Mouse (Mus musculus) ES-E14 (cell line): ENCODE results near the gene Sec23a. TPM values are rescaled to one million over a fixed set of nuclear protein-coding genes. Genes with fewer than 3 reads are reported as not detected.

Experiments used
- DNase-seq: peaks from one replicate; pipeline ENCODE4 v3.0.0-alpha.2; 2013; ENCODE audit warnings: low read depth, low spot score
- H3K27ac ChIP-seq: 2 replicates; pipeline ENCODE4 v1.5.1; 2012; ENCODE audit warnings: low read depth, mild to moderate bottlenecking, low read length, moderate library complexity, mixed read lengths; ENCODE audit not compliant: poor library complexity, insufficient read depth, severe bottlenecking
- H3K36me3 ChIP-seq: 2 replicates; pipeline ENCODE4 v1.6.1; 2012; ENCODE audit warnings: mild to moderate bottlenecking, low read length, moderate library complexity, mixed read lengths; ENCODE audit not compliant: control insufficient read depth, poor library complexity, insufficient read depth, severe bottlenecking
- H3K4me1 ChIP-seq, 2 experiments: fragments of 150-350 bp in 1 of 2; sonication (generic) in 1 of 2; 2 replicates each; pipeline ENCODE4 v1.6.1; 2012; ENCODE audit warnings: low read length in 2 of 2, mild to moderate bottlenecking in 1 of 2, mixed read lengths in 1 of 2; ENCODE audit not compliant: control insufficient read depth in 2 of 2, insufficient read depth in 2 of 2, poor library complexity in 1 of 2
- H3K4me3 ChIP-seq, 2 experiments: fragments of 150-350 bp in 1 of 2; sonication (generic) in 1 of 2; 2 replicates each; pipeline ENCODE4 v1.5.1; 2012; ENCODE audit warnings: low read length in 2 of 2, low read depth in 1 of 2, mild to moderate bottlenecking in 1 of 2, mixed read lengths in 1 of 2; ENCODE audit not compliant: insufficient read depth in 1 of 2, poor library complexity in 1 of 2, severe bottlenecking in 1 of 2
- H3K9ac ChIP-seq: 2 replicates; pipeline ENCODE4 v1.6.1; 2012; ENCODE audit warnings: low read depth, mild to moderate bottlenecking, low read length, mixed read lengths; ENCODE audit not compliant: poor library complexity, insufficient read depth, severe bottlenecking
- H3K9me3 ChIP-seq: fragments of 150-350 bp; sonication (generic); 2 replicates; pipeline ENCODE4 v1.6.1; 2012; ENCODE audit warnings: low read depth, mild to moderate bottlenecking, low read length; ENCODE audit not compliant: control insufficient read depth, insufficient read depth
- CHD2 ChIP-seq: IDR thresholded peaks from 2 replicates; pipeline ENCODE4 v1.6.1; 2014; ENCODE audit warnings: mild to moderate bottlenecking, low read depth, low read length, inconsistent platforms
- HCFC1 ChIP-seq: IDR thresholded peaks from 2 replicates; pipeline ENCODE4 v1.6.1; 2012; ENCODE audit warnings: low read length, inconsistent platforms, borderline replicate concordance; ENCODE audit not compliant: insufficient read depth
- MAFK ChIP-seq: IDR thresholded peaks from 2 replicates; pipeline ENCODE4 v1.6.1; 2014; ENCODE audit warnings: mild to moderate bottlenecking, low read depth, low read length, inconsistent platforms; ENCODE audit not compliant: insufficient read depth
- ZC3H11A ChIP-seq: IDR thresholded peaks from 2 replicates; pipeline ENCODE4 v1.6.1; 2012; ENCODE audit warnings: low read depth, mild to moderate bottlenecking, inconsistent platforms, low read length, borderline replicate concordance
- ZNF384 ChIP-seq: IDR thresholded peaks from 2 replicates; pipeline ENCODE4 v1.6.1; 2012; ENCODE audit warnings: low read depth, low read length, inconsistent platforms
- in situ Hi-C, 2 experiments: fragments of 600-800 bp; cut with MboI; formaldehyde crosslinking; loops; one replicate each; pipeline ENCODE4 v1.15.1; 2025; ENCODE audit warnings: low sequenced_read_pairs in 2 of 2, inconsistent platforms in 1 of 2; ENCODE audit not compliant: unreplicated experiment in 2 of 2
- total RNA-seq: library from RNA; depleted of rRNA; stranded (reverse); fragments of 300-350 nt; gene quantifications from 2 replicates; pipeline ENCODE4 v1.2.3, GENCODE M21; 2012

The Sec23a gene
- total RNA-seq, 1 experiment = 37.7 TPM

DNA sequence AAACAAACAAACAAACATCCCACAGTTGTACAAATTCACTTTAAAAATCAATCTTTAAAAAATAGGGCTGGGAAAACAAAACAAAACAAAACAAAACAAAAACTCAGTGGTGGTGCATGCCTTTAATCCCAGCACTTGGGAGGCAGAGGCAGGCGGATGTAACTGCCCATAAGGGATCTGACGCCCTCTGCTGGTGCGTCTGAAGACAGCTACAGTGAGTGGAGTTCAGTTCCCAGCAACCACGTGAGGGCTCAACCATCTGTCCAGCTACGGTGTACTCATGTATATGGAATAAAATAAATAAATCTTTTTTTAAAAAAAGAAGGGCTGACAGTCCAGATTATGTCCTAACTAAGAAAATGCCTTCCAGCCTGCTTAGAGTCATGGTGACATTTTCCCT, 20.3 kb upstream of the Sec23a start:
- DNase-seq = peak; percentile 35
- H3K4me1 ChIP-seq = no peaks in the 10 kb centered on the region
- TF ChIP-seq MAFK (no peak), HCFC1 (no peak), CHD2 (no peak), ZNF384 (no peak), ZC3H11A (no peak)

DNA sequence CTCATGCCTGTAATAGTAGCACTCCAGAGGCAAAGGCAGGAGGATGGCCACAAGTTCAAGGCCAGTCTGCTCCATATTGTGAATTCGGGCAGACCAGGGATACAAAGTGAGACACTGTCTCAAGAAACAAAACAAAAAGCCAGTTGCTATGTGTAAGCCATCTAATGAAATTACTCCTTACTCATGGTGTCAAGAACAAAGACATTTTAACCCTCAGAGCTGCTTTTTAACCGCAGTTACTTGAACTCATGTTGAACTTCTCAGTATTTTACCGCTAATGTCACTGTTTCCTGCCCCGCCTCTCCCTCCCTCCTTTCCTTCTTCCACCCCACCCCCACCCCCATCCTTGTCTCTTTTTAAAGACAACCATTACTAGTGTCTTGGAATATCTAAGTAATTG, 9.5 kb upstream of the Sec23a start:
- H3K36me3 ChIP-seq = peaks cover 26% of the 10 kb centered on the region

More for the DNA sequence above, 20.3 kb upstream of the Sec23a start:
- H3K9ac ChIP-seq = no peak overlapping the region
- in situ Hi-C loops = no loop called here
- H3K36me3 ChIP-seq = peaks cover 5% of the 10 kb centered on the region; the same call in 1 of the 2 replicates
- H3K4me3 ChIP-seq = no peak overlapping the region
- no peaks in the 10 kb centered on the region for H3K9me3 ChIP-seq
- no peak overlapping the region for H3K27ac ChIP-seq

DNA sequence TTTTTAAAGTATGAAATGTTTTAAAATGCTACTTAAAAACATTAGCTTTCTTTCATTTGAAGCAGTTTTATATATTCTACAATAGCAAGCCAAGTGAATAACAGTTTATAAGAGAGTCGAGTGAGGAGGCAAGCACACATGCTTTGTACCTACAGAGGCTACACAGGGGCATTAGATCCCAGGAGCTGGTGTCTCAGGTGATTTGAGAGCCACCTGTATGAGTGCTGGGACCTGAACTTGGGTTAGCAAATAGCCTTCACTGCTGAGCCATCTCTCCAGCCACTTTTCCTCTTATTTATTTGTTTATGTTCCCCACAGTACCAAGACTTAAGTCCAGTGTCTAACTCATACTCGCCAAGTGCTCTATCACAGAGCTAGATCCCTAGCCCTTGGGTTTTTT, 8.1 kb upstream of the Sec23a start:
- Histone ChIP-seq H3K4me3 (no peak overlapping the region), H3K27ac (no peak overlapping the region), H3K36me3 (peaks cover 28% of the 10 kb centered on the region), H3K4me1 (no peaks in the 10 kb centered on the region), H3K9me3 (no peaks in the 10 kb centered on the region), H3K9ac (no peak overlapping the region)
- in situ Hi-C loops = no loop called here
- no peak for DNase-seq
- TF ChIP-seq ZC3H11A = no peak
- no peak for TF ChIP-seq ZNF384
- no peak for TF ChIP-seq HCFC1
- no peak for TF ChIP-seq MAFK
- TF ChIP-seq CHD2 = no peak

More for the DNA sequence above, 9.5 kb upstream of the Sec23a start:
- in situ Hi-C loops = no loop called here
- no peaks in the 10 kb centered on the region for H3K9me3 ChIP-seq
- TF ChIP-seq ZNF384 = no peak
- no peak for TF ChIP-seq HCFC1
- TF ChIP-seq MAFK = no peak
- TF ChIP-seq CHD2 = no peak
- no peak for TF ChIP-seq ZC3H11A
- H3K9ac ChIP-seq = no peak overlapping the region
- DNase-seq = no peak
- no peaks in the 10 kb centered on the region for H3K4me1 ChIP-seq
- no peak overlapping the region for H3K4me3 ChIP-seq
- no peak overlapping the region for H3K27ac ChIP-seq

DNA sequence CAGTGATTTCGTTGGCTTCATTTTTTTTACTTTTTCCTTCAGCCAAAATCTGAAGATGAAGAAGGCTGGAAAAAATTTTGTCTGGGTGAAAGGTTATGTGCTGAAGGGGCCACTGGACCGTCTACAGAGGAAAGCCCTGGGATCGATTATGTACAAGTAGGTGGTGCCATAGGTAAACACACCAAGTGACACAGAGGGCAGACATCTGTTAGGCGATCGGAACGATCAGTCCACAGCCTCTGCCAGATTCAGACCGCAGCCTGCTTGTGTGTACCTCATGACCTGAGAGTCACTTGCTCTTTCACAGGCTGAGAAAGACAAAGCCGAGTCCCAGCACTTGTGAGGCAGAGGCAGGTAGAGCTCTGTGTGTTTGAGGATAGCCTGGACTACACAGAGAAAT, 6.2 kb upstream of the Sec23a start:
- Histone ChIP-seq H3K9ac (no peak overlapping the region), H3K27ac (no peak overlapping the region), H3K4me1 (no peaks in the 10 kb centered on the region), H3K4me3 (no peak overlapping the region), H3K36me3 (peaks cover 26% of the 10 kb centered on the region), H3K9me3 (no peaks in the 10 kb centered on the region)
- DNase-seq = no peak
- TF ChIP-seq ZNF384 (no peak), CHD2 (no peak)
- in situ Hi-C loops = no loop called here

DNA sequence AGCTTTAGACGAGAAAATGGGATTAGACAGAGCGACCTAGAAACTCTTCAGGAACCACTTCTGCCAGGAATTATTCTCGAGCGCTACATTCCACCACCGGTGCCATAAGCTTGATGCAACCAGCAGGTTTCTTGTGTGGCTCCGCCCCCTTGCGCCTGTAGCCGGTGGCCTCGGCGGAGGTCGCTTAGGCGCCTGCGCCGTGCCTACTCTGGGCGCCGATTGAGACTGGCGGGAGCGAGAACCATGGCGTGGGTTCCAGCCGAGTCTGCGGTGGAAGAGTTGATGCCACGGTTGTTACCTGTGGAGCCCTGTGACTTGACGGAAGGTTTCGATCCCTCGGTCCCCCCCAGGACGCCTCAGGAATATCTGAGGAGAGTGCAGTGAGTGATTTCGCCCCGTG, 1.4 kb upstream of the Sec23a start, which contains the start of gene Gemin2:
TSS of gene Gemin2 (plus strand) at position 160 of the 400 bp plus-strand sequence.
- in situ Hi-C loops = no loop called here
- Histone ChIP-seq H3K4me1 (0 out of 4 replicates have a peak, but pooled peaks cover 0 to 3% of the 10 kb centered on the region in 2 experiments), H3K36me3 (peaks cover 12% of the 10 kb centered on the region), H3K27ac (peak within 1 kb of the TSS; percentile 30; the same call in 1 of the 2 replicates), H3K4me3 (peak within 1 kb of the TSS; percentile 74 to 96), H3K9me3 (no peaks in the 10 kb centered on the region), H3K9ac (peak within 1 kb of the TSS; percentile 88)
- TF ChIP-seq ZC3H11A = no peak
- TF ChIP-seq MAFK = no peak
- no peak for TF ChIP-seq CHD2
- TF ChIP-seq ZNF384 = no peak
- peak; percentile 79 for TF ChIP-seq HCFC1
- DNase-seq = peak; percentile 88
